Mouse (Mus musculus): ENCODE results near the gene Sorcs3. TPM values are rescaled to one million over a fixed set of nuclear protein-coding genes. Genes with fewer than 3 reads are reported as not detected.

Sorcs3 gene
- total RNA-seq, 1 experiment from 2014 or later, result not detected

DNA sequence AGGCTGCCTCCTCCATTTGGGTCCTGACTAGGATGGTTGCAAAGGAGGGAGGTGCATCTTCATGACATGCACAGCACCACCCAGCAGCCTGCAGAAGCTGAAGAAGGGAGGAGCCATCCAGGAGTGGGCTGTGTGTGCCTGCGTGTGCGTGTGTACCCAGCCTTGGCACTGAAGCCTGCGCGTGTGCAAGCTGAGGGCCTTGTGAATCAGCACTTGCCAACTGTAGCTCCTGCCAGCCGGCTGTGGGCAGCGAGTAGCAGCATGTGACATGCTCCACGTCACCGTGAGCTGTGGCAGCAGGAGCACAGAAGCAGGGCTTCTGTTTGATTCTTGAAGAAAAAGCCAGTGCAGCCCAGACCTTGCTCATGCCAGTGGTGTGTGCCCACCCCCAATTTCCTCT lies 54.8 kb downstream of the Sorcs3 start:
- no peak; a peak in 1 of 4 replicates for ATAC-seq (replicated peaks in 1 of 2; ENCODE audit: insufficient read depth in 1 of 2, low FRiP score in 2 of 2, low TSS enrichment in 1 of 2, low read depth in 1 of 2, poor library complexity in 2 of 2, severe bottlenecking in 2 of 2)

DNA sequence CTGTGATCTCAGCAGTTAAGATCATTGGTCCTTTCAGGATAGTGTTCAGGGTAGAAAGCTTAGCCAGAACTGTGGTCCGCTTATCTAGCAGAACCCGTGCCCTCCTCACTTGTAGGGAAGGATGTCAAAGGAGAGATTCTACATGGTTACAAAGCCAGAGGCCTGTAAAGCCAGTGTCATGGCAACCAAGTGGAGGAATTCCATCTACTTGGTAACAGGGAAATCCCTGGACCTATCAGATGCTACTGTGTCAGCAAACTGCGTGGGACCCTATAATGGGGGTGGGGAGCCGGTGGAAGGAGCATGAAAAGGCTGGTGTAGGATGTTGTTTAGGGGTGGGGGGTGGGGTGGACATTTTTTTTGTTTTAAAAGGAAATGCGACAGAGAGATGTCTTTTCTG lies 57.9 kb downstream of the Sorcs3 start:
- ATAC-seq (replicated peaks in 1 of 2; ENCODE audit: insufficient read depth in 1 of 2, low FRiP score in 2 of 2, low TSS enrichment in 1 of 2, low read depth in 1 of 2, poor library complexity in 2 of 2, severe bottlenecking in 2 of 2), result no peak

DNA sequence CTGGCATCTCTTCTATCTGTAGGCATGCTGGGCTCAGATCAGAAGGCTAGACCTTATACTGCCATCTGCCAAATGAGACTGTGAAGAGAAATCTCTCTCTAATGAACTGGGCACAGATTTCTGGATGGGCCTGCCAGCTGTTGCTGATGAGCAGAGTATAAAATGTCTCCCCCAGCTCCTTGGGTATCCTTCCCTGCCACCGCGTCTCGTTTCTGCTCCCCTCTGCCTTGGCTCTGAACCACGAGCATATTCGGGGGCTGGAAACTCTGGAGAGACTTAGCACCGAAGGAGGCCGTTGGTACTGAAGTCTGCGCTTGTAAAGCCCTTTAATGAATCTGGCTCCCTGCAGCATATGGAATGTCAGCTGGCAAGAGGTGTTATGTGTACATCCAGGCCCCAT lies 74.4 kb downstream of the Sorcs3 start:
- no peak for ATAC-seq (replicated peaks in 1 of 2; ENCODE audit: insufficient read depth in 1 of 2, low FRiP score in 2 of 2, low TSS enrichment in 1 of 2, low read depth in 1 of 2, poor library complexity in 2 of 2, severe bottlenecking in 2 of 2)

DNA sequence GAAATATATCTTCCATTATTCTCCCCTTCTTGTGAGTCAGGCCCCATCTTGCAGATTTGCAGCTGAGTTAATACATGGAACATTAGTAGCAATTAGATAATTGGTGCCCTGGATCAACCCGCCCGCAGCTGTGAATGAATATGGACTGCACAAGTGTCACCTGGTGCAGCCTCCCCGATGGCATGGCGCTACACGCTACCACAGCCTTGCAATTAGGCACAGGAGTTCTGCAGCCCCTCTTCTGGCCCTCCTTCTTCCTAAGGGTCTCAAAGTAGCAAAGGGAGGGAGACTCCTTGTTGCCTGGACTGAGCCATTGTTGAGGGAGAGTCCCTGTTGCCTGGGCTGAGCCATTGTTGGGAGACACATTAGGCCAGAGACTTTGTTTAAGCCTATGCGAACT lies 76.4 kb downstream of the Sorcs3 start:
- no peak for ATAC-seq (replicated peaks in 1 of 2; ENCODE audit: insufficient read depth in 1 of 2, low FRiP score in 2 of 2, low TSS enrichment in 1 of 2, low read depth in 1 of 2, poor library complexity in 2 of 2, severe bottlenecking in 2 of 2)

DNA sequence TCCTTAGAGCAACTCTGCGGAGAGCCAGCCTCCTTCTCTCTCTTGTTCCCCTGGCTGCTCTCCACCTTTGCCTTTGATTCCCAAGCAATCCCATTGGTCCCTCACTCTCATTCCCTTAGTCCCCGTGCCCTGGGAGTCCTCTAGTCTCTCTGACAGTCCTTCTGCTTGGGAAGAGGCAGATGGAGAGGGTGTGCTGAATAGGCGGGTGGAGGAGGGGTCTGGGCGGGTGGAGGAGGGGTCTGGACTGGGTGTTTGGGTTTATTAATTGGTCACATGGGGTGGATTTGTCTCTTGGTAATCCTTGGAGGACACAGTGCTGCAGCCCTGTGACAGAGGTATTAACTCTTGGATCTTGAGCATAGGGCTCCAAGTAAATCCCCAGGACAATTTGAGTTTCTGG lies 77.4 kb downstream of the Sorcs3 start:
- ATAC-seq (replicated peaks in 1 of 2; ENCODE audit: insufficient read depth in 1 of 2, low FRiP score in 2 of 2, low TSS enrichment in 1 of 2, low read depth in 1 of 2, poor library complexity in 2 of 2, severe bottlenecking in 2 of 2), result no peak

DNA sequence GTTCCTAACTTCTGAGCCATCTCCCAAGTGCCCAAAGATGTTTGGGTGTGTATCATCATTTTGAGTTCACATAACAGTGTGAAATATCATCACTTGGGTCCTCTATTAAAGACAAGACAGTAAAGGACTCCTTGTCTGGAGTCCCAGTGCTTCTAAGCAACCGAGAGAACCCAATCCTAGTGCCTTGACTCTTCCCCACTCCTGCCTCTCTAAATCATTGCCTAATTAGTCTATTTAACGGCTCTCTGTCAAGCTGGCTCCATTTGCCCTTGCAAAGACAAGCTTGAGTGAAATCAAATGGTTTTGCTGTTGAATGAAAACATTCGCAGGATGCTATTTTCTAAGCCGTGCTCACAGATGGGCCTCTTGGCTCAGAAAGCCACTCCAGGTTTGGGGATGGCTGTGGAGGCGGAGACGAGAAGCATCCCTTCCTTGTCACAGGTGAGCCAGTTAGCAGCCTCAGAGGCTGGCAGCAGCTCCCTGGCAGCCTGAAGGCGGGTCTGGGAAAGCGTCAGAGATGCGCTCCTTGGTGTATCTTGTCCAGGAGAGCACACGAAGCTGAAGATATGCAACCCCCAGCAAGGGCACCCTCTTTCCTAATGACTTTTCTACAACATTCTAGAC lies 79.9 kb downstream of the Sorcs3 start:
- ATAC-seq (replicated peaks in 1 of 2; ENCODE audit: insufficient read depth in 1 of 2, low FRiP score in 2 of 2, low TSS enrichment in 1 of 2, low read depth in 1 of 2, poor library complexity in 2 of 2, severe bottlenecking in 2 of 2), result no peak

DNA sequence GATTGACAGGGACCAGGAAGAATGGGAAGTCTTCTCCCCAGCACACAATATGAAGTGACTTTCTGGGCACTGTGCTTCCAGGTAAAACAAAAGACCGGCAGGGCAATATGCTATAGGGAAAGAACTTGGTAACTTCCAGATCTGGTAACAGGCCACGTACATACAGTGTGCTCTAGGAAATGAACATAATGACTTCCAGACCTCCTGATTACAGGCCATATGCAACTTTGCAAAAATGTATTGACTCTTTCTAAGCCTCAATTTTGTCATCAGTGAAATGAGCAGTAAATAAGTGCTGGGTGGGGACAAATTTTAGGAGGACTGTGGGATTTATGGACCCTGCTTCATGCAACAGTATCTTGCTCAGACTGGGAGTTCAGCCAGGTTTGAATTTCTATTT lies 88.4 kb downstream of the Sorcs3 start:
- ATAC-seq (replicated peaks in 1 of 2; ENCODE audit: insufficient read depth in 1 of 2, low FRiP score in 2 of 2, low TSS enrichment in 1 of 2, low read depth in 1 of 2, poor library complexity in 2 of 2, severe bottlenecking in 2 of 2), result no peak

DNA sequence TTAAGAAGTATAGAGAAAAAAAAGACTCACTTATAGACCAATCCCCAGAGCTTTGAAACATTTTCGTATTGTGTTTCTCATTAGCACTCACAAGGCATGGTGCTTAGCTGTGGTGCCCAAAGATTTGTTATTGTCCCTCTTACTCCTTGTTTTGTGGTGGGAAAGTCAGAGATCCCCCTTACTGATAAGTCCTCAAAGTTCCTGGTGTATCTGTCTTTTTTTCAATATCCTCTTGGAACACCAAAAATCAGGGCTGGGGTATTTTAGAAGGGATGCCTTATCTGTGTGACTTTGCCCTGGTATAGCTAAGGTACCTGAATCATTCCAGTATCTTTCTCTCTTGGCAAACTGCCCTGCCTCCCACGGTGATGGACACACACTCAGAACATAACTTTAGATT lies 92.6 kb downstream of the Sorcs3 start:
- no peak for ATAC-seq (replicated peaks in 1 of 2; ENCODE audit: insufficient read depth in 1 of 2, low FRiP score in 2 of 2, low TSS enrichment in 1 of 2, low read depth in 1 of 2, poor library complexity in 2 of 2, severe bottlenecking in 2 of 2)

DNA sequence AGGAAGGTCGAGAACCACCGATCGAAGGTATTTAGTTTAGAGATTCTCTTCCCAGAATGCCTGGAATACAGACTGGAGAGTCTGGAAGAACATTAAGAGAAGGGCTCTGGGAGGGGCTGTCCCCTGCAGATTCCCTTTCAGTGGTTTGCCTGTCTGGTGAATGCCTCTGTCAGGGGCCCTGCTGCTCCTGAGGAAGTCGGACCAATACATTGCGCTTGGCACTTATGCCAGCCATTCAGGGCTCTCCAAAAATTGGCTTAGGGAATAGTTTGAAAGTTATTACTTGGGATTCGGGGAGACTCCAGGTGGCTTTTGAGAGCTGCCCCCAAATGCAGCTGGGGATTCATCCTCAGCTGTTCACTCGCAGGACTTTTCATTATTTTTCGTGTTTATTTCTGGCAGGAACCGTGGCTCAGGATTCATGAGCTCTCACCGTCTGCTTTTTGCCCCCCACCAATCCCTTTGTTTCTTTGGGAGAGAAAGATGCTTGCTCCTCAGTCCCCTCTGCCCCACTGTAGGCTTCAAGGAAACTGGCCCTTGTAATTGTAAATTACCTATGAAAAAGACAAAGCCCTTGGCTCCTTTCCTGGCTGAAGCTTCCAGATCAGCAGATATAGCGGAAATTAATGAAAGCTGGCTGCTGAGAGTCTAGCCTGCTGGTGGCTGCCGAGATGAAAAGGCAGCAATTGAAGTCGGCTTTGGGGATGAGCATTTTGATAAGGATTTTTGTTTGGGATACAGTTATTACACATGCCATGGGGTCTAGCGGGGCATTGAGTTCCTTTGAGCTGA lies 94.8 kb downstream of the Sorcs3 start:
- ATAC-seq (replicated peaks in 1 of 2; ENCODE audit: insufficient read depth in 1 of 2, low FRiP score in 2 of 2, low TSS enrichment in 1 of 2, low read depth in 1 of 2, poor library complexity in 2 of 2, severe bottlenecking in 2 of 2), result no peak

DNA sequence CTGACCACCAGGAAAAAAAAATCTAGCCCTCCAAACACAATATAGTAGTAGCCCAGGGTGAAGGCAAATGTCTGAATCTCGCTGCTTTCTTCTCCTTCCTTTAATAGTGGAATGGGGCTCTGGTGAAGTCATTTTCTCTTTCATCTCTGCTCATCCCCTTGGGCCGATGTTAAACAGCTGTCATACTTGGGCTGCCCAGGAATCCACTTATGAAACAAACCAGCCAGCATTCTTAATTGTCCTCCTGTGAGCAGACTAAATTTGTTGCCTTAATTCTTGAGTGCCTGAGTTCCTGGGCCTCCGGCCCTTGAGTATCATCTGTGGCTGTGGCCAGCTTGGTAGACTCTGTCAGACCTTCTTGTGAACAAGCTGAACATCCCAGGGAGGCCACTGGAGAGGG lies 95.5 kb downstream of the Sorcs3 start:
- ATAC-seq (replicated peaks in 1 of 2; ENCODE audit: insufficient read depth in 1 of 2, low FRiP score in 2 of 2, low TSS enrichment in 1 of 2, low read depth in 1 of 2, poor library complexity in 2 of 2, severe bottlenecking in 2 of 2), result no peak

DNA sequence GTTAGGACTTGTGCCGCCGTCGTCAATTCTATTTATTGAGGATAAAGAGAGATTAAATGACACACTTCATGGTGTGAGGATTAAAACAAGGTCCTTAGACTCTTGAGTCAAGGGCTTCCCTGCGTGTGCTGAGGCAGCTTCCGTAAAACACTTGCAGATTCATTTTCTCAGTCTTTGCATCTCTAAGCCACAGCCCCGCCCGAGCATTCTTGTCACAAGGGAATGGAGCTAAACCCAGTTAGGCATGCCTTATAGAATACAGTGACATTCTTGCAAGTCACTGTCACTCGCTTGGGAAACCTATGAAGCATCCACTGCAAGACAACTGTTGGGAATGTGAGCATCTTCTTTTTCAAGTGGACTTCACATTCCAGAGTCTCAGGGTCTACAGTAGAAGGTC lies 102.5 kb downstream of the Sorcs3 start:
- ATAC-seq (replicated peaks in 1 of 2; ENCODE audit: insufficient read depth in 1 of 2, low FRiP score in 2 of 2, low TSS enrichment in 1 of 2, low read depth in 1 of 2, poor library complexity in 2 of 2, severe bottlenecking in 2 of 2), result no peak

DNA sequence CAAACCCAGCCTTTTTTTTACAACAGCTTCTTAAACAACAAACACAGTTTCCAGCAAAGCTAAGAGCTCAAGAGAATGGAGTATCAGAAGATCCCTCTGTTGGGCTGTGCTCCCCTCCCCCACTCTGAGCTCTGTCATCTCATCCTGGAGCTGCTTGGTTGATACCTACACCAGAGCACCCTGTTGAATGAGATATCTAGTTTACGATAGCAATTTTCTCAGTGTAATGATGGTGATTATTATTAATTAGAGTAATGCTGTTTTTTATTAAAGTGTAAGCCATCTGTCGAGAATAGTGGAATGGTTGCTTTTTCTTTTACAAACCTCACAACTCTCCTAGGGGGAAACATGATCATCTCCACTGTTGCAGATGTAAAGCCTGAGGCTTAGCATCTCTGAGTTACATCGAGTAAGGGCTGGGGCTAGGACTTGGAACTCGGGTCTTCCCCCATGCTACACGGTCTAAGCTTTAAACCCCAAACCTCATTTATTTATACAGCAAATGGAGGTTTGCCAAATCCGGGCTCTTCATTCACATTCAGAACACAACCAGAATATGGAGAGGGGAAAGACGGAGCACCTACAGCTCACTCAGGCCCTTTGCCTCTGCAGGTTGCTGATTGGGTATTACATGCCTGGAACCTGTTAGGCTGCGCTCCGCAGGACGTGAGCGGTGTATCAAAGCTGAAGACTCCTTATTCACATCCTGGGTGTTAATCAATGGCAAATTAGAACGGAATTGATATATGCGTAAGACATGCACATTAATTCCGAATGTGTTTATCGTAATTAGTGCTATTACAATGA lies 103.9 kb downstream of the Sorcs3 start:
- ATAC-seq (replicated peaks in 1 of 2; ENCODE audit: insufficient read depth in 1 of 2, low FRiP score in 2 of 2, low TSS enrichment in 1 of 2, low read depth in 1 of 2, poor library complexity in 2 of 2, severe bottlenecking in 2 of 2), result no peak

DNA sequence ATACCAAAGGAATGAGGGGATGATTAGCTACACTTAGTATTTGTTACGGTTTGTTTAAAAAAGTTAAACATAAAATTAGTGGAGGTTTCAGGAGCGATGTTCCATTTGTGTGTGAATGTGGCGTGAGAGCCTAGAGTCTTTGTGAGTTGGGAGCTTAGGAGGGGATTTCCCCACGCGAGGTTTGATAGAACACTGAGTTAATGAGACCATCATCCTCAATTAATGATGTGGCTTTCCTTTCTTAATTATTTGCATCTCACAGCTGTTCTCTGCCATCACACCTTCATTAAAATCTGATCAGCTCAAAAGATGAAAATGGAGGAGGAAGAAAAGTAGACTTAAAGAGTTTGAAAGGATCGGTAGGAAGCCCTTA lies 104.5 kb downstream of the Sorcs3 start:
- ATAC-seq (replicated peaks in 1 of 2; ENCODE audit: insufficient read depth in 1 of 2, low FRiP score in 2 of 2, low TSS enrichment in 1 of 2, low read depth in 1 of 2, poor library complexity in 2 of 2, severe bottlenecking in 2 of 2), result no peak

DNA sequence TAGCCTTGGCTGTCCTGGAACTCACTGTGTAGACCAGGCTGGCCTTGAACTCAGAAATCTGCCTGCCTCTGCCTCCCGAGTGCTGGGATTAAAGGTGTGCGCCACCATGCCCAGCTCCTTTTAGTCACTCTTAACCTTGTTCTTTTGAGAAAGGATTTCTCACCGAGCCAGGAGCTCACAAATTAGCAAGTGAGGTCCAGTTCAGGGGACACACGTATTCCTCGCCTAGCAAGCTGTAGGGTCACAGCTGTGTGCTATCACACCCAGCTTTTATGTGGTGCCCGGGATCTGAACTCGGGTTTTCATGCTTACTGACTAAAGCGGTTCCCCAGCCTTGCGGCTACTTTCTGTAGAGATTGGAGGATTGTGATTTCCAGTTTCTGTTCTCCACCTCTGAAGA lies 108.0 kb downstream of the Sorcs3 start:
- ATAC-seq (replicated peaks in 1 of 2; ENCODE audit: insufficient read depth in 1 of 2, low FRiP score in 2 of 2, low TSS enrichment in 1 of 2, low read depth in 1 of 2, poor library complexity in 2 of 2, severe bottlenecking in 2 of 2), result no peak

DNA sequence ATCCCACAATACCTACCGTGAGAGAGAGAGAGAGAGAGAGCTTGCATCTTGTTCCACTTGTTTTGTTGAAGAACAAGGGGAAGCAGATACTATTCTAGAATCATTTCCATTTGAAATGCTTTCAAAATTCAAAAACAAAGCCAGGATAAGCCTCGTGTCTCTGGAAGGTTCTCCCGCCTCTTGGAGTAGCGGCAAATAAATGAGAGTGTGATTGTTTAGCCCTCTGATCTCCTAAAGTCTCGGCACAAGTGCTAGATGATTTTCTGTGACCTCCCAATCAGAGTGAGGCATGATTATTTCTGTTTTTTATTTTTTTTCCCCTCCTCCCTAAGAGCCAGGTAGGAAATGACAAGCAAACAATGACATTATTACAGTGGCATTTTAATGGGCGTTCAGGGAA lies 121.3 kb downstream of the Sorcs3 start:
- ATAC-seq (replicated peaks in 1 of 2; ENCODE audit: insufficient read depth in 1 of 2, low FRiP score in 2 of 2, low TSS enrichment in 1 of 2, low read depth in 1 of 2, poor library complexity in 2 of 2, severe bottlenecking in 2 of 2), result no peak

DNA sequence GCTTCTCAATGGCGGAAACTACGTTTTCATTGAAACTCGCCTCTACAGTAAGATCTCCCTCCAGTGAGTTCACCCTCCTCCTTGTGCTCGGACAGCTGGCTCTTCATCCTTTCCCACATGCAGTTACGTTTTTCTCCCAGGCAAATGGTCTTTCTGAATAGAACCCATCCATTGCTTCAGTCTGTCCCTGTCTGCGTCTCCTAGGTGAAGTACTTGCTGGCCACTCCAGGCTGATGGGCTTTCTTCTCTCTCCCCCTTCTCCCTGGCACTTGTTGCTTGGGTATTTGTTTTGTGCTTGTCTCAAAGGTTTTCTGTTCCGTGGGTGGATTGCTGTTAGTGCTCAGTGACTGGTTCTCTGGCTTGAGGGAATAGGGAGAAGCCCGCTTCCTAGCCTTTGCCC lies 122.3 kb downstream of the Sorcs3 start:
- ATAC-seq (replicated peaks in 1 of 2; ENCODE audit: insufficient read depth in 1 of 2, low FRiP score in 2 of 2, low TSS enrichment in 1 of 2, low read depth in 1 of 2, poor library complexity in 2 of 2, severe bottlenecking in 2 of 2), result no peak

DNA sequence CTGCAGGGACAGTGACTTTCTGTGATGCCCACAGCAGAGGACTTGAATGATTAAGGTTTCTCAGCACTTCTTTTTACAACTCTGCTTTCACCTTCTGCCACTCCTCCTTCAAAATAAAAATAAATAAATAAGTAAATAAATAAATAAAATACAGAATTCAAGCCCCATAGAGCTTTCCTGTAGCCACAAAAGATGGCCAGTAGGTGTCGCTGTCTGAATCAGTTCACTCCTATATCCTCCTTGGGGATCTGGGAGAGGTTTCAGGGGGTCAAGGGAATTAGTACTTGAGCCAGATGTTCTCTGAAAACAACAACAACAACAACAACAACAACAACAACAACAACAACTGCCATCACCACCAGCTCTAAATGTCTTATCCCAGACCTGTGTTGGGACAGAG lies 125.8 kb downstream of the Sorcs3 start:
- no peak for ATAC-seq (replicated peaks in 1 of 2; ENCODE audit: insufficient read depth in 1 of 2, low FRiP score in 2 of 2, low TSS enrichment in 1 of 2, low read depth in 1 of 2, poor library complexity in 2 of 2, severe bottlenecking in 2 of 2)

DNA sequence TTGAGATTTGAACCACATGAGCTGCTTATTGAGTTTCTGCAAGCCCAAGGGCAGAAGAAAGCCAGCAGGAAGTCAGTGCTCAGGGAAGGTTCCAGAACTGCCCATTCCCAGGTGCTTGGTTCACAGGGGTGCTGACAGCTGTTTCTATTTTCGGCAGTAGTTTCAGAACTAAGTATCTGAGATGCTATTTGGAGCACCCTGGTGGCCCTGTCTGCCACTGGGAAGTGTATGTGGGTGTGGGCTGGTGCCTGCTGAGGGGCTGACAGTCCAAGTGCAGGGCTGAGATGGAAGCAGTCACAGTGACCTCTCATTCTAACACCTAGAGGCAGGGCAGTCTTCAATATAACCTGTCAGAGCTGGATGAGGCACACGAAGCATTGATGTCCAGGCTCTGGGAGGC lies 127.3 kb downstream of the Sorcs3 start:
- ATAC-seq (replicated peaks in 1 of 2; ENCODE audit: insufficient read depth in 1 of 2, low FRiP score in 2 of 2, low TSS enrichment in 1 of 2, low read depth in 1 of 2, poor library complexity in 2 of 2, severe bottlenecking in 2 of 2), result no peak
